Mouse (Mus musculus) adrenal gland, postnatal 36 days (tissue): ENCODE measurements around the gene Lsp1. TPM values are rescaled to one million over a fixed set of nuclear protein-coding genes. Genes with fewer than 3 reads are reported as not detected.

Experiments
- DNase-seq, 2 experiments: peaks; one replicate each; pipeline ENCODE4 v3.0.0; 2021; ENCODE audit warnings: mixed read lengths in 1 of 2
- long read RNA-seq, 2 experiments: library from polyadenylated mRNA; stranded (forward); transcript quantifications; one replicate each; pipeline ENCODE4 v2.0.0; 2021; ENCODE audit warnings: borderline sequencing depth in 2 of 2
- total RNA-seq, 2 experiments: library from RNA; stranded (reverse); gene quantifications; 2 replicates each; pipeline ENCODE4 v1.2.3; 2021

The Lsp1 gene
- 10 to 100 TPM; 16.8 to 23.1 TPM for total RNA-seq
- long read RNA-seq, experiment 1, partial matches to known transcripts: 1 of 9 reads
- long read RNA-seq, experiment 1, other reads (novel, unspliced or antisense): 5 of 9 reads
- long read RNA-seq, experiment 2, partial matches to known transcripts: 0 of 3 reads
- long read RNA-seq, experiment 2, other reads (novel, unspliced or antisense): 0 of 3 reads

DNA sequence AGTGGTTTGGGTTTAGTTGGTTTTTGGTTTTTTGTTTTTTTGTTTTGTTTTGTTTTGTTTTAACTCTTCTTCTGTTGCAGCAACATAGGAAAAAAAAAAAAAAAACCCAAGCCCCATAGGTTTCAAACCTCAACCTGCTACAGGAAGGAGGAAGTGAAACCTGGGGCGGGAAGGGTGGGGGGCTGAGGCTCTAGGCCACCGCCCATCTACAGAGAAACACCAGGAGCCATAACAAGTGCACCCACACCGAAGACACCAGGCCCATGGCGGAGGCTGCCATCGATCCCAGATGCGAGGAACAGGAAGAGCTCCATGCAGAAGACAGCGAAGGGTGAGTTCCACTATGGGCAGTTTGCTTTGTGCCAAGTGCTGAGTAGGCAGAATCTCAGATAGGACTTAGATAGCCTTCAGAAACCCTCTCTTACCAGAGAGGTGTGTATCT, at the start of gene Lsp1:
TSS of gene Lsp1 (plus strand) at position 174 of the 442 bp plus-strand sequence.
- DNase-seq: no peak

DNA sequence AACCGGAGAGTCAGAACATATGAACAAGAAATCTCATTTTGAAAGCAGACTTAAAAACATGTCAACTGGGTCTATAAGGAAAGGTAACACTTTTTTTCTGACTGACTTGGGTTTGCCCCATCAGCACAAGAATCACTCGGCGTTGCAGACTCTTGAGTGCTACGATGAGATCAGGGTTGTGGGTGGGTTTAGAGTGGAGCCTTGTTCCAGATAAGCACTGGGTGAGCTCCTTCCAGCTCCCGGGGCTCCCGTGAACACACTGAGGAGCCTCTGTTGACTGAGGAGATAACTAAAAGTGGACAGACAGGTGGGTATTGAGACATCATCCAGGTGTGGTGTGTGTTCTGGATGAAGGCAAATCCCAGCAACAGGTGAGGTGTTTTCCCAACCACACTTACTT, 47.3 kb upstream of the Lsp1 start:
- no peak for DNase-seq

DNA sequence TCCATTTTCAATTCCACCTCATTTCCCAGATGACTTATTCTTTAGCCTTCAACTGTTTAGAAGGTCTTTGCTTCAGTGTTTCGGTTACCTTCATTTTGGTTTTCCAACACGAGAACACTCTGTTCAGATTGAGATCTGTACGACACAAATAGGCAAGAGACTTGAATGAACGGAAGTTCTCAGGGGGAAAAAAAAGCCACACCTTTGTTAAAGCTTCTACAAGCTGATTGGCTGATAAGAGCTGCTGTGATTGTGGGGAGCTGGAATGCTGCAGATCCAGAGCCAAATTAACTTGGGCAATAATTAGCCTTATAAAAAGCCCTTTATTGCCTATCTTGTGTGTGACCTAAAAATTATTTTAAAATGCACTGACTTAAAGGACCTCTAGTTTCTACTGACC, 45.3 kb upstream of the Lsp1 start:
- no peak for DNase-seq

DNA sequence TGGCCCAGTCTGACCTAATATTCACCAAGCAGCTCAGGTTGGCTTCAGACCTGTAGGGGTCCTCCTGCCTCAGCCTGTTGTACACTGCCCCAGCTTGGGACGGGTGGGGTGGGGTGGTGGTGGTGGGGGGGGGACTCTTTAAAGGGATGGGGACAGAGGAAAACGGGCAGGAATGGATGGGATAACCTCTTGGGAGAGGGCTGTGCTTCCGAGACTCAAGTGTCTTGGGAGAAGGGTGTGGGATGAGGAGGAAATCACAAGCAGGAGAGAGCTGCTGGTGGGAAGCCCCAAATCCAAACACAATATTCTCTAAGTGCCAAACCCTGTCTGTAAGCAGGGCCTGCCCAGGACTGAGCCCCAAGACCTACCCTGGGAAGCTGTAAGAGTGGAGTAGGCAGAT, 44.4 kb upstream of the Lsp1 start:
- DNase-seq: no peak

DNA sequence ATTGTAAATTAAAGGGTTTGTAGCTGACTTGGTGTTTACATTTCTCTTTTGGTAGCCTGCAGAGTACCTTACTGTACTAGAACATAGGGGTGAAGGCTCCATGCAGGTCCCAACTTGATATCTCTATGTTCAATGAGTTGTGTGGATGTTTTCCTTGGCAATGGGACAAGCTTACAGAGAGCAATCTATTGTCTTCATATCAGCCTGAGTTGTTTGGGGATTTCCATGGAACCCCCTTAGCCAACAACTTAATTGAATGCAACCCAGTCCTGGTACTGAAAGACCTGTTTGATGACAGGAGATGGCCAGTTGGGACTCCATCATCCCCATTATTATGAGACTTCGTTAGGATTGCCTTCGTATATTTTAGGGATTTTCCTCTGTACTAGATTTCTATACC, 42.6 kb upstream of the Lsp1 start:
- DNase-seq: no peak

DNA sequence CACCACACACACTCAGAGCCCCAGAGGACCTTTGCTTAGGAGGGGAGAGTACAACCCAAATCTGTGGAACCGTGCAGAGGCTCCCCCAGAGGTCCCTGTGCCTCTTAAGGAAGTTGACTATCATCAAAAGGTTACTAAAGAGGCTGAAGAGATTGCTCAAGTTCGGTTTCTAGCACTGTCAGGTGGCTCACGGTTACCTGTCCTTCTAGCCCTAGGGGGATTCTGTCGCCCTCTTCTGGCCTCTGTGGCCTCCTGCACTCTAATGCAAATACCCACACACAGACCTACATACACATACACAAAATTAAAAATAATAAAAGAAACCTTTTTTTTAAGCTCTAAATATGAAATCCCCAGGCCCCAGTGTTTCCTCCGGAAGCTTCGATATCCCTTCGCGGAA, 41.9 kb upstream of the Lsp1 start:
- no peak for DNase-seq

DNA sequence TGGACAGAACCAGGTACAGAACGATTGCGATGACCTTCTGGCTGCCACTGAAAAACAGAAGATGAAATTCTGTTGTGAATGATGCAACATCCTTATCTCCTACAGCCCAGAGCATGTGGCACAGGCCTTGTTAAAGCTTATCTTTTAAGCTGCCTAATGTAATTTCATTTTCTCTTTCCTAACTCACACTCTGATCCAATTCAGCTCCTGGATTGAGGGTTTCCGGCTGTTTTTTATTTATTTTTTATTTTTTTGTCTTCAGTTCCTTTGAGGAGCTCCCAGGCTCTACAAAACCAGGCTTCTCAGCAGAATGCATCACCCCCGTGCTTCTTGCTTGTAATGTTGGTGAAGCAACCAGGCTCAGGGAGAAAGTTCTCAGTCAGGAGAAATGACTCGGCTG, 40.7 kb upstream of the Lsp1 start:
- DNase-seq: no peak

DNA sequence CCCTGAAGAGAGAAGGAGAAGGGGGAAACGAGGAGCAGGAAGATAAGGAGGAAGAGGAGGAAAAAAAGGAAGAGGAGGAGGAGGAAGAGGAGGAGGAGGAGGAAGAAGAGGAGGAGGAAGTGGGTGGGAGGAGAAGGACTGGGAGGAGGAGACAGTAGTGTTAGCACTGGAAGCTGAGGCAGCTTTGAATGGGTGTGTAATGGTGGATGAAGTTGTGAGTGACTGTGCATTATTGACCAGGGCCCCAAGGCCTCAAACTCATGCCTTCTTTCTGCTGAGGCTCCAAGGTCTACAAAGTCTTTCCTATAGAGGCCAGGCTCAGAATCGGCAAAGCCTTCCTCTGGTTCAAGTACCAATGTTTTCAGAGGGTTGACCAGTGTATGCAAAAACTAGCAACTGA, 38.8 kb upstream of the Lsp1 start:
- no peak for DNase-seq

DNA sequence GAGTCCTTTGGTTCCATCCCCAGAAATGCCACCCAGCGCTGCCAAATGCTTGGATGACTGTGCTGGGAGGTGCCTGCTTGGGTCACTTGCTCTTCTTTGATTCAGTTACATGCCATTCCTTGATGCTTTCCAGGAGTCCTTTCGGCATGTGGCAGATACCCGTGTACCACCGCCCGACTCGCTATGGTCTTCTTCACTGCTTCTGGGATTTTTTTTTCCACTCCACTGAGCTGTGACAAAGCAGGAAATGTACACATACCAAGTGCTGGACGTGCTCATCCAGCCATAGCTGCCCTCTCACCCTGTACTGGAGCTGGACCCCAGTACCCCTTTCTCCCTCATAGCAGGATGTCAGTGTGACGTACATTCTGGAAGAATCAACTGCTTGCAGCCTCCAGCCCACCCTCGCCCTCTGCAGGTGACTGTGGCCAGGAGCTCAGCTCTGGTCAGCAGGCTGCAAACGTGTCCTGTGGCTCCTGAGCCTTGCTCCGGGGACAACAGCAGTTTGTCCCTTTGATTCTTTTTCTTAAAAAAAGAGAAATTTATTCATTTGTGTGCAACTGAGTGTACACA, 34.9 kb upstream of the Lsp1 start:
- DNase-seq: peak; percentile 23 to 44

DNA sequence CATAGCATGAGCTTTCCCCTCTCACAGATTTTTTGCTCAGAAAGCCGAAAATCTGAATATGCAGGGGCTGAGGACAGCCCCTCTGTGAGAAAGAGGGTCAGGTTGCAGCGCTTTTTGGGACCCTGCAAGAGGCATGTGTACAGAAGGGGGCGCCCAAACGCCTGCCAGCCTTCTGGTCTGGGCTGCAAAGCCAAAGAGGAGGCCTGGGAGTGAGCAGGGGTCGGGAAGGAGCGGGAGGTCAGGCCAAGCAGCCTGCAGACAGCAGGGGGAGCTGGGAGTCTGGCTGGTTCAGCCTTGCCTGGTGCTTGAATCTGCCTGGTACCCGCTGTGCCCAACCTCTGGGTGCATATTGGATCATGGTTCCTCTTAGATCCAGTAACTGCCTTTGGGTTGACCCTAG, 32.4 kb upstream of the Lsp1 start:
- DNase-seq: peak; percentile 16 to 31

DNA sequence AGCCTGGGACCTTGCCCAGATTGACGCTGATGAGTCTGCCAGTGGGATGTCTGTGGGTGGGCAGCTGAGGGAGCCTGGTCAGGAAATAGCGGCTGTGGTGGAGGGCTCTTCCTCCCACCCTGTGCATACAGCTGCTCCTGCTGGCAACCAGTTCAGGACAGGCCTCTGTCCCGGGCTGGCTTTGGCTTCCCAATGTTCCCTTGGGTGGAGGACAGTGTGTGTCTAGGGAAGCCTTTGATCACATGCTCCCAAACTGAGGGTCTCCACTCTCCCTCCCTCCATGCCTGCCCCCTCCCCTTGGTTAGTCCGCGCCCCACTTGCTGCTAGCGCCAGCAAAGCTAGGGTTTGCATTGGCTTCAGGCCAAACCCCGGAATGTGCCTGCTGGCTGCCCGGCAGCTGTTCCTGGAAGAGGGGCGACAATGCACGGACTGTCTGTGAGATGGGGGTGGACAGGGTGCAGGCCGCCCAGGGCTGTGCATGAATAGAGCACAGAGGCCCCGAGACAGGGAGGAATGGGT, 30.4 kb upstream of the Lsp1 start:
- DNase-seq: peak in 1 of 2 experiments; percentile 17

DNA sequence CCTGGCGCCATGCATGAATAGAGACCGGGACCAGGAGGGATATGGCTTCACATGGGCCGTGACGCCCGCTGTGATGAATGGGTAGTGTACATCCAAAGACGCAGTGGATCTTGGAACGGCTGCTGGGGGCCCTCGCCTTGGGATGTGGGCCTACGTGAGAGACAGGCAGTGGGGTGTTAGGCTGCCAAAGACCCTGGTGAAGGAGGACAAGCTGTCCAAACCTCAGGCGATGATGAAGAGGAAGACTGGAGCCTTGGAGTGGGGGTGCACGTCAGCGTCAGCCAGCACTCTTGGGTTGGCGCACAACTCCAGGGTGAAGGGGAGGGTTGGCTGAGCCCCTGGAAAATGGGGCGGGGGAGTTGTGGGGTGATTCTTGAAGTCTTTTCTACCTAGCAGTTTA, 29.5 kb upstream of the Lsp1 start:
- no peak for DNase-seq

DNA sequence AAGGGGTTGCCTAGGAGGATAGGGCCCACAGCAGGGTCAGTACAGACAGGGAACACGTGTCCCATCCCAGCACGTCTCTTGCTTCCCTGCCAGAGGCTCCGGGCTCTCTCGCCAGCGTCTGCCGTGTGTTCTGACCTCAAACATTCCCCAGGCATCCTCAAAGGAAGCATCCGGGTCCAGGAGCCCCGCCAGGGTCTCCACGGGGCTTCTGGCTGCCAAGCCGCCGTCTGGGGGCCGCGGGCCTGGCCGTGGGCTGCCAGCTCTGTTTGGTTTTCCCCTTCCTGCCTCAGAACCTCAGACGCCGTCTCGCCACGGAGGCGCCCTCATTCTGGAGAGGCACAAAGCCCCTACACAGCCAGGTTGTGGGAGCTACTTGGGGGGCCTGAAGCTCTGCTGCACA, 27.0 kb upstream of the Lsp1 start:
- no peak for DNase-seq

DNA sequence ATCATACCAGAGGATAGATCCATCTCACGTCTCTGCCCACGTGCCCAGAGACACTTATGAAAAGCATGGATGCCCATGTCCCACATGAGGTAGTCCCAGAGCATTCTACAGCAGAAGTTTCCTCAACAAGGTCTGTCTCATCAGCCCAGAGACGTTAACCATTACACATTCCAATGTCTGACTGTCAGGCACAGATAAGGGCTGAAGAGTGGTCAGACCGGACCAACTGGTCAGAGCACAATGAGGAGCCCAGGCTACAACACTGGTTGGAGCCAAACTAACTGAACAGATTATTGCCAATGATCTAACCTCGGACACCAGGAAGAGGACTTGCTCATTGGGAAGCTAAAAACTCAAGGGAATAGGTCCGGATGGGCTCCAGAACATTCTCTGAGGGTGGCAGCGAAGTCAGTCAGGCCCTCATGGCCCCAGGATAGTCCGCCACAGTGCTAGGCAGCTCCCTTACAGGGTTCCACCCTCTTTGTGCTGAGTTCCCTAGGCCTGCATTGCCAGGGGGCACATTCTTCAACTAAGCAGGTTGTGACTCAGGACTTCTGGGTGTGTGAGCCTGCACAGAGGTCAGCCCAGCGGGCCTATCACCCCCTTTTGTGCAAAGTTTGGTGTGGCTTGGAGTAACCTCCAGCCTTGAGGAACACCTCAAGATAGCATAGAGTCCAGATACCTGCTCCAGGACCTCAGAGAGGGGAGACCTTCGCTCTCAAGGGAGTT, 26.3 kb upstream of the Lsp1 start, which contains the start of gene Syt8:
TSS of gene Syt8 (plus strand) at position 714 of the 729 bp plus-strand sequence.
- DNase-seq: no peak

DNA sequence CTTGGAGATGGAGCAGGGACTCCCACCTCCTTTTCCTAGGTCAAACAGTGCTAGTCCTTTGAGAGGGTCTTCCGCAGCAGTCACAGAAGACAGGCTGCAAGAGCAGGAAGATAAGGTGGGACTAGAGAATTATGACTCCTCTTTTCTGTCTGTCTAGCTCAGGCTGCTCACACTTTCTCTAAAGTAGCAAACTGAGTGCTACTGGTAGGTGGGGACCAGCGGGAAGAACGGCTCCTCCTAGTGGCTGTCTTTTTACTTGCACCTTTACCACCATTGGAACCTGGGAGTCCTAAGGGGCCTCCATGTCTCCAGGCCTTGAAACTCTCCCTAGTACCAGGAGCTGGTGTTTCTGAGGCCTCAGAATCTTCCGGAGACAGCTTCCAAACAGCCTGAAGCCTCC, 25.1 kb upstream of the Lsp1 start:
- DNase-seq: peak; percentile 54 to 78

DNA sequence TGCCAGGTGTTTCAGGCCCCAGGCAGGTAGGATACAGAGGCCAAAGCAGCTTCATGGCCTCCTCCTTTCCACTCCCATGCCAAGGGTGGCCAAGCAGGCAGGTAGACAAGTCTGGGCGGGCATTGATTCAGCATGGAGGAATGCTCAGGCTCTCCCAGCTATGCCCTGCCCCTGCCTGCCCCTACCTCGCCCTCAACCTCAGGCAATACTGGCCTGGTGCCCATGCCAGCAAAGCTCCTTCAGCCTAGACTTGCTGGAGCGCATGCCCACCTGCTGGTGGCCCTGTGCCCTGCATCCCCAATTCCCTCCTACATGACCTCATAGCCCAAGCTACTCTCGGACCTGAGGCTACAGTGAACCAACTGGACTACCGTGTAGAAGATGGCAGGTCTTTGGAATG, 23.3 kb upstream of the Lsp1 start:
- no peak for DNase-seq

DNA sequence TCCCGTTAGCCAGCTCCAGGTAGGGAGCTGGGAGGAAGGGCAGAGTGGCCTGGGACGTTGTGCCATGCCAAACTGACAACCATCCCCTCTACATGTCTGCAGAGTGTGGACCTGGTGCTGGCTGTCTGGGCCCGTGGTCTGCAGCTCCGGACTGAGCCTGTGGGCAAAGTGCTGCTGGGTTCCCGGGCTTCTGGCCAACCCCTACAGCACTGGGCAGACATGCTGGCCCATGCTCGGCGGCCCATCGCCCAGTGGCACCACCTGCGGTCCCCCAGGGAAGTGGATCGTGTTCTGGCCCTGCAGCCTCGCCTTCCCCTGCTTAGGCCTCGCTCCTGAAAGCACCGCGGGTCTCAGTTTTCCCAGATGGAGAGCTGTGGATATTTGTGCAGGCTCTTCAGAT, 20.6 kb upstream of the Lsp1 start:
- no peak for DNase-seq

DNA sequence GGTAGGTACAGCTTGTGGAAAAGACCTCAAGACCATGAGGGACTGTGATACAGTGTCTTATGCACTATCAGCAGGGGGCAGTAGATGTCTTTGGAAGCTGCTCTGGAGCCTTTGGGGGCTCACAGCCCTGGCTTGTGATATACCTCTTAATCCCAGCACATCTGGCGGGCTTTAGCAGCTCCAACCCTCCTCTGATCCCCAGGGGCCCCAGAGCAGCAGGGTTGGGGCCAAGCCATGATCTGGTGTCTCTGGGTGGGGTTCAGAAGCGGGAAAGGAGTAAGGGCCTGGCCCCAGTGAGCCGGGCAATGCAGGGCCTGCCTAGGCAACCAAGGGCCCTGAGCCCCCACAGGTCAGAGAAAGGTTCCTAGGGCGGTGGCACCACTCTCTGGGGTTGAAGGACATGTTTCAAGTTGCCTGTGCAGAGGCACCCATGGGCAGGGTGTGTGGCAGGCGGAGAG, 19.9 kb upstream of the Lsp1 start:
- DNase-seq: peak in 1 of 2 experiments; percentile 25

DNA sequence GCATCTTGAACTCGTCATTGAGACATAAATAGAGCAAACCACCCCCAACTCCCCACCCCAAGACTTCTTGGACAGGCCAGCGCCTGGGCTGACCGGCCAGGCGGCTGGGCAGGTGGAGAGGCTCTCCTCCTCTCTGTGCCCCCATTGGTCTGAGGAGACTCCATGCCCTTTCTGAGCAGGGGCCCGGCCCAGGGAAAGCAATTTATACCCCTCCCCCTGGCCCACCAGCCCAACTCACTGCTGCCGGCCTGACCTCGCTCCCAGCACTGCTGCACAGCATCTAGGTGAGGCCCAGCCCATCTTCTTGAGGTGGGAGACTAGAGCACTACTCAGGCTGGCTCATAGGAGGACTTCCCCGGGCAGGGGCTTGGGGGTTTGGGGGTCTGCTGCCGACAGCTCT, 19.0 kb upstream of the Lsp1 start, which contains the start of gene Tnni2:
TSS of gene Tnni2 (plus strand) at position 224 of the 400 bp plus-strand sequence.
- DNase-seq: no peak

DNA sequence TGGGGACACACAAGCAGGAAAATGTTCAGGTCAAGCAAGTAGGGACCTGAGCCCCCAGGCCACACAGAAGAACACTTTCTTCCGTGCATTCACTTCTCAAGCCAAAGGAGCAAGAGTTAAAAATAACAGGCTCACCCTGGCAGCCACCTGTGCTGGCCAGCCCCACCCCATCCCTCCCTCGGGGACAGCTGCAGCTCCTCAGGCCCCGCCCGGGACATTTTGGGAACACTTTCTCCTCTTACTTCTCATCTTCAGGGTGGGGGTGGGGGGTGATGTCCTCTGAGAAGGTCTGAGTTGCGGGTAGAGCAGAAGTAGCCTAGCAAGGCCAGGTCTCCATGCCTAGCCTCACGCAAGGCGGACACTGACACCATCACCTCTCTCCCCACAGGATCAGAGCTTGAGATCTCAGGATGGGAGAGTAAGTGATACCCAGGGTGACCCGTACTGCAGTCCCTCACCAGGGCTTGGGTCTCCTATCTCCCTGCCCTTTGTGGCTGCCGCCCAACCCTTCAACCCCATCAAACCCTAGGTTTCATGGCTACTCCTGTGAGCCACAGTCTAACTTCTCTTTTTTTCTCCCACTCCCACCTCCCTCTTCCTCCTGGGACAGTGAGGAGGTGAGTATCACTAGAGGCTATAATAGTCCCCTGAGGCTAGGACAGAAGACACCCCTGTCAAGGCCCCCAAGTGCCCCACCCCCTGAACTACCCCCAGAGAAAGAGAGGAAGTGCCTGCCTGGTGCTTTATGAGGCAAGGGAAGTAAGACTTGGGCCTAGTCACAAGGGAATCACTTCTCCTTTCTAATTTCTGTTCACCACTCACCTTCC, 18.3 kb upstream of the Lsp1 start:
- no peak for DNase-seq

DNA sequence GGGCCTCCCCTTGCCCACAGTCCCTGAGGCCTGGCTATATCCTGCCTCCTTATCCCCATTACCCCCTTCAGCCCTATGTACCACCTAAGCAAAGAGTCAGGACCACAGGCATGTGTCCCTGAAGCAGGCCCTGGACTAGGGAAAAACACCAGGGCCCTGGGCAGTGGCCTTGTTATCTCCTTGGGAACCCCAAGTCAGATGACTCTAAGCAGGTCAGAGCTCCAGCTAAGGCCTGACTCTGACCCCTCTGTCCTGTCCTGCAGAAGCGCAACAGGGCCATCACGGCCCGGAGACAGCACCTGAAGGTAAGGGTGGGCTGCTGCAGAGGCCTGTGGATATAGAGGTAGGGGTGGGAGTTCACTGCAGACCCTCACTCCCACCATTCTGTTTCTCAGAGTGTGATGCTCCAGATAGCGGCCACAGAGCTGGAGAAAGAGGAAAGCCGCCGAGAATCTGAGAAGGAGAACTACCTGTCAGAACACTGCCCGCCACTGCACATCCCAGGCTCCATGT, 17.6 kb upstream of the Lsp1 start:
- DNase-seq: no peak

DNA sequence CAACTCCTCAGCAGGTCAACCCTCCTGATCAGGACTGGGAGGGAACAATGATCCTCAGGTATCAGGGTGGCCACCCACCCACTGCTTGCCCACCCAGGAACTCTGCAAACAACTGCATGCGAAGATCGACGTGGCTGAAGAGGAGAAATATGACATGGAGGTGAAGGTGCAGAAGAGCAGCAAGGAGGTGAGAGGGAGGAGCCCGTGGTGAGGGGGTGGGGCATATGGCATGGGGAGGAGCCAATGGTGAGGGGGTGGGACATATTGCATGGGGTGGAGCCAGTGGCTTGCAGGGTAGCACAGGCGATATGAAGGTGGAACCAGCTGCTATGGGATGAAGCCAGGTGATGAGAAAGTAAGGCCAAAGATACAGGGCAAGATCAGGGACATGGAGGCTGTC, 17.1 kb upstream of the Lsp1 start:
- no peak for DNase-seq
